Mouse (Mus musculus): ENCODE data around the gene Ttc30a1. TPM values are rescaled to one million over a fixed set of nuclear protein-coding genes. Genes with fewer than 3 reads are reported as not detected.
"Not testable (repeated sequence)": the region's sequence is repeated elsewhere in the genome, so short reads cannot be mapped to it uniquely, and the experiment has no call there.

The Ttc30a1 gene
- total RNA-seq, 2 experiments from 2014 or later: 3.4 to 3.6 TPM

GRCm38 (mm10) chr2:75983091-75983490 lies 1.3 kb upstream of the Ttc30a1 start:
- DNase-seq: no peak

GRCm38 (mm10) chr2:75982626-75983025 lies 859 bp upstream of the Ttc30a1 start:
- DNase-seq: no peak

- not testable (repeated sequence) for DNase-seq
Observed at GRCm38 (mm10) chr2:75980933-75981439, 781 bp downstream of the Ttc30a1 start.

- peak; percentile 67 for DNase-seq
Observed at GRCm38 (mm10) chr2:75977752-75978368, 3.9 kb downstream of the Ttc30a1 start, which contains the start of gene Ttc30a2. TSS of gene Ttc30a2 (minus strand) at chr2:75978170.

GRCm38 (mm10) chr2:75976070-75976469 lies 5.7 kb downstream of the Ttc30a1 start:
- not testable (repeated sequence) for DNase-seq

DNA sequence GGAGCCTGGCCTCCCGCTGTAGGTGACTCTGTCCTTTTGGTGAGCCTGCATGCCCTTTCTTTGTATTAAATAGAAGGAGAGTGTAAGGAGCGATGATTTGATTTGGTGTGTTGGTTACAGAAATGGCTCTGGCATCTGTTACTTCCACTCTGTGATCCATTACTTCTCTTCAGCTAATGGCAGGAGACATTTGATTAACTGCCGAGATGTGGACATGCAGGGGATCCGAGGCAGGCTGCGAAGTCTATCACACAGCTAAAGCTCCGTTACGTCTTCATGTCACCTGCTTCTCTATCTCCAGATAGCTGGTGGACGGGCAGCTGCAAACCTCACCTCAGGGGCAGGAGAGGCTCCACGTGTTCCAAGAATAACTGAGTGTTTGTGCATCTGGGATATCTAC lies 7.6 kb downstream of the Ttc30a1 start:
- no peak for DNase-seq

GRCm38 (mm10) chr2:75964972-75965371 lies 16.8 kb downstream of the Ttc30a1 start:
- DNase-seq: peak; percentile 71

DNA sequence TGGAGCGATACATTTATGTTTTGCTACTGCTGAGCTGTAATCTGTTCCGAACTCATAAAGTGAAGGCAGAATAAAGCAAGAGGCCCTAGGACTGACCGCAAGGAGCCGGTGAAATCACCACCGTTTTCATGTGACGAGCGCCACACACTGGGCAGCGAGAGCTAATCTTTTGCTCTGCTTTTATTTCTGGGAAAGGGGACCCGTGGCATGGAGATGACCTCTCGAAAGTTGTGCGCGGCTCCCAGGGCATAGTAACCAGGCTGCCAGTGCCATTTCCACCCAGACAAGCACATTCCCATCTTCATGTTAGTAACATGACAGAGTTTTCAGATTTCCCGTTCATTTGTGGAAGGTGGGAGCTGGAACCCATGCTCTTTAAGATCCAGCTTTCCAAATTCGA lies 17.3 kb downstream of the Ttc30a1 start:
- peak; percentile 81 for DNase-seq

- peak; percentile 12 for DNase-seq
Observed at GRCm38 (mm10) chr2:75964051-75964450, 17.7 kb downstream of the Ttc30a1 start.

GRCm38 (mm10) chr2:75963211-75963840 lies 18.4 kb downstream of the Ttc30a1 start:
- no peak for DNase-seq

DNA sequence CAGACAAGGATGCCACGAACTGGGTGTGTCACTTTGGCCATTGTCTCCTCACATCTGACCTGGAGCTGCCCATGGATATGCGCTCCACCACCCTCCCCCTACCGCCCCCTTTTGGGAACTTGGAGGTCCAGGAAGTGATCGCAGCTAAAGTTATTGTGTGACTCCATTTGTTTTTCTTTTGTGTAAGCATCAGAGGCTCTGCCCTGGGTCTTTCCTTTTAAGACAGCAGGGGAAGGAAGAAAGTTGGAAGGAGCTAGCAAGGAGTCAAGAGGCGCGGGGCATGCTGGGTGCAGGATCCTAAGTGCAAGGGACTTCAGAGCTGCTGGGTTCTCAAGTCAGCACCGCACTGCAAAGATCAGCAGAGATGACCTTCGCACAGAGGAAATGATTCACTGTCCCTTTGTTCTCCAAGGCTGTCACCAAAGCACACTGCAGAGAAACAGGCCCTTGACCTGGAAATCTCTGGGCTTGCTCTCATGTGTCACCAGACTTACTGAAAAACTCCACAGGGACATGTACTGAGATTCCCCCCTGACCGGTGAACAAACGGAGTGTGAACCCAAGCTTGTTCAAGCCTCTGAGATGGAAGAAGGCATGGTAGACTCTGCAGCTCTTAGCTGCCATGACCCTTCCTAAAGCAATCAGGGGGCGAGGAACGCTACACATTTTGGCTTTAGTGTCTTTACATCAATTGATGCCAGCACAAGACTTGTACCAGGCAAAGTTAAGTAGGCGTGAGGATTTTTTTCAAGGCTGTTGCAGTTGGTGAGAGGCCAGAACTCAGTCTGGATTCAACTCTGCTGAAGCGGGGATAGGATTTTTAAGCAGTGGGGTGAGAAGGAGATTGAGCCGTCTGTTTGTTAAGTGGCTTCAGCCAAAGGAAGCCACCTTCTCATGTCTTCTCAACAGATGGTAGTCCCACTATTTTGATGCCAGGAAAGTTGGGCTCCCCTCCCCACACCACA lies 21.1 kb downstream of the Ttc30a1 start:
- DNase-seq: peak; percentile 45

DNA sequence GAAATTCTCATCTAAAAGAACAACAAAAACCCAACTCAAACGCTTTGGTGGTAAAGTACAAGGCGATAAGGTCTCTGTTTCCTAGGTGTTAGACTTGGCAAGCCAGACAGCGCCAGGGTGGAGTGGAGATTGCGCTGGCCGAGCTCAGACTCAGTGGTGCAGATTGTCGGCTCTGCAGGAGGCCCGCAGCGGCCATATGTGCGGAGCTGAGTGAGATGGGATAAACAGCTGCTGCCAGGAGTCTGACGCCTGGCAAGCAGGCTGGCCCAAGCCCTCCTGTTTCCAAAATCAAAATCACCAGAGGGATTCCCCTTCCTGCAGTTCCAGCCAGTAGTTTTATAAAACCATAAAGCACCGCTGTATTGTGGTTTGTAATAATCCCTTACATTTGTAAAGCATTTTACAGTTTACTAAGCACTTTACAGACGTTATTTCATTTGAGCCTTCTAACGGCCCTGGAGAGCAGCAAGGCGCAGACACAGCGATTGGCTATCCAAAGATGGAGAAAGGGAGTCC lies 21.9 kb downstream of the Ttc30a1 start:
- peak; percentile 44 for DNase-seq

DNA sequence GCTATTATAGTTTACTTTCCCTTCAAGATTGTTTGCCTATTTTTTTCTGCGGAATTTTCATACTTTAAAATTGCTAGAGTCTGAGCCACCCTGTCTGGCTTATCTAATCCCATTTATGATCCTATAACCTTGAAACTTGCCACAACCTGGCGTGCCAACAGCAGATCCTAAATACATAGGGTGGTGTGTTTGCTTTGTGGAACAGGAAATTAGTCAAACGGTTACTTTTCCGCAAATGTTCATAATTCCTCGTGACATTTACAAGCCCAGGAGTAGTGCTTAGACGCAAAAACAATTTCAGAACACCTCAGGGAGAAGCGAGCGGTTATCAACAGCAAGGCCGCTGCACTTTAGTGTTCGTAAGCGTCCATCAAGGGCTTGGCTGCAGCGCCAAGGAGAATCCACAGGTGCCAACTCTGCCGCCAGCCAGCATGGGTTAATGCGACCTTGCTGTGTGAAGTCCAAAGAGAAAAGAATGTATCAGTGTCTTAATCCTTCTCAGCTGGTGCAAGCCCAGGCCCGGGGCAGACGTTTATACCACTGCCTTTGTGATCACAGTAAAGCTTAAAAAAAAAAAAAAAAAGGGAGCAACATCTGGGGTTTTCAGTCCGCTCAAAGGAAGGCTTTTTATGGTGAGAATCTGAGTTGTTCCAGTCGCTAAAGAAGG lies 22.5 kb downstream of the Ttc30a1 start:
- peak; percentile 46 for DNase-seq

GRCm38 (mm10) chr2:75955709-75956108 lies 26.1 kb downstream of the Ttc30a1 start:
- DNase-seq: no peak

DNA sequence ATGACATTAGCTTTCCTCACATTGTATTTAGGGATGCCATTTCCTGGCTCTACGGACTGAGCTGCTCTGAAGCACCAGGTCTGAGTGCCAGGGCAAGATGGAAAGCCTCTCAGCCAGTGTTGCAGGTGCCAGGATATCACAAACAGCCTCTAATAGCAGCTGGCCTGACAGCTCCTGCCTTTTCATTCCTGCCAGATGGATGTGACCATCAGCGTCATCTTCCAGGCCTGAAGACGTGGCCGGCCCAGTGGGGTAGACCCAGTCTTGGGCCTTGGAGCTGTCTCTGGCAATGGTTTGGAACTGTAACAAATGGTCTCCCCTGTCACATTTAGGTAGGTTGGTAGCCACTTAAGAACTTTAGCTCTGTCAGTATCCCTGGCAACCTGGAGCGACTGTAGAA lies 28.4 kb downstream of the Ttc30a1 start:
- DNase-seq: no peak

DNA sequence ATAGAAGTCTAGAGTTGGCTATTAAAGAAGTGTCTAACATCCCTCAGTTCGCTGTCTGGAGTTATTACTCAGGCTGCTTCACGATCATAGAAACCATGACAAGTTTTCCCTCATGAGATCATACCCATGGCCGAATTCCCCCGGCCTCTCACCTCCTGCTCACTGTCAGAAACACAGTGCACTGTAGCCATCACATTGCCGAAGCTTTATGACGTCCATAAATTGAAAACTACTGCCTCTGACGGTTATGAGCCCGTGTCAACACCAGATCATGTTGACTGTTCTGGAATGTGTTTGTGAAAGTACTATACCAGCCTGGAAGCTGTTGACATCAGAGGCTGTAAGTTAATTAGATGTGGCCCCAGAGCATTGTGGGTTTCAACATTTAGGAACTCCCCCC lies 31.1 kb downstream of the Ttc30a1 start:
- DNase-seq: no peak

- peak; percentile 83 for DNase-seq
Observed at GRCm38 (mm10) chr2:75938117-75939063, 43.4 kb downstream of the Ttc30a1 start, which contains the start of gene Ttc30b. TSS of gene Ttc30b (minus strand) at chr2:75938585.

GRCm38 (mm10) chr2:75937520-75938116 lies 44.1 kb downstream of the Ttc30a1 start:
- DNase-seq: not testable (repeated sequence)

- DNase-seq: not testable (repeated sequence)
Observed at GRCm38 (mm10) chr2:75936685-75937084, 45.1 kb downstream of the Ttc30a1 start.

DNA sequence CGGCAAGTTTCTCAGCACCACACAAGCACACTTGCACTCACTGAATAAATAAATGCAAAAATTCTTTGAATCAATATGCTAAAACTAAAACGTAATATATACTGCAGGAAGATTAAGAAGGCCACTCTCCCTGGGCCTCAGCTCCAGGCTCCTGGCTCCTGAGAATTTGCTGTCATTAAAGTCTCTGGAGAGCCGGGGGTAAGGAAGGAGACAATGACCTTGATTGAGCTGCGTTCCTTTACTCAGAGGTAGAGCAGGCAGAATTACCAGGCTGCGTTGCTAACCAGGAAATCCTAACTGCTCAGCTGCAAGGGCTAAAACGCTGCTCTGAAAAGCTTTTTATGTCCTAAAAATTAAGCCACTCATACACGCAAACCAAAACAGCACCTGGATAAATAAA lies 48.2 kb downstream of the Ttc30a1 start:
- no peak for DNase-seq
